Mouse (Mus musculus): ENCODE results near the gene Hist1h2bj.

Gene Hist1h2bj

GRCm38 (mm10) chr13:22042568-22043502 is at the start of gene Hist1h2bj, which contains the start of gene Hist1h2ag:
Gene Hist1h2bj, plus strand, starts transcription at chr13:22043214.
Gene Hist1h2ag, minus strand, starts transcription at chr13:22042944.
- peak; percentile 95 for DNase-seq (ENCODE audit: extremely low spot score)

- peak; percentile 91 for DNase-seq (ENCODE audit: extremely low spot score)
Measured at GRCm38 (mm10) chr13:21993957-21994738, 48.9 kb upstream of the Hist1h2bj start.

GRCm38 (mm10) chr13:21994896-21995295 is 48.1 kb upstream of the Hist1h2bj start:
- no peak for DNase-seq (ENCODE audit: extremely low spot score)

- DNase-seq (ENCODE audit: extremely low spot score): peak; percentile 62
Measured at GRCm38 (mm10) chr13:21995331-21995914, 47.6 kb upstream of the Hist1h2bj start.

- DNase-seq (ENCODE audit: extremely low spot score): peak; percentile 86
Measured at GRCm38 (mm10) chr13:21996101-21996839, 46.7 kb upstream of the Hist1h2bj start.

- DNase-seq (ENCODE audit: extremely low spot score): no peak
Measured at GRCm38 (mm10) chr13:21996840-21997185, 46.2 kb upstream of the Hist1h2bj start.

GRCm38 (mm10) chr13:21997201-21997820 is 45.7 kb upstream of the Hist1h2bj start:
- DNase-seq (ENCODE audit: extremely low spot score): no peak

GRCm38 (mm10) chr13:21997821-21998220 is 45.2 kb upstream of the Hist1h2bj start:
- no peak for DNase-seq (ENCODE audit: extremely low spot score)

GRCm38 (mm10) chr13:21998412-21998811 is 44.6 kb upstream of the Hist1h2bj start:
- DNase-seq (ENCODE audit: extremely low spot score): no peak

- DNase-seq (ENCODE audit: extremely low spot score): no peak
Measured at GRCm38 (mm10) chr13:21999147-21999546, 43.9 kb upstream of the Hist1h2bj start.

GRCm38 (mm10) chr13:22001346-22001745 is 41.7 kb upstream of the Hist1h2bj start:
- DNase-seq (ENCODE audit: extremely low spot score): no peak

- DNase-seq (ENCODE audit: extremely low spot score): no peak
Measured at GRCm38 (mm10) chr13:22001823-22002222, 41.2 kb upstream of the Hist1h2bj start.

- no peak for DNase-seq (ENCODE audit: extremely low spot score)
Measured at GRCm38 (mm10) chr13:22005605-22006333, 37.2 kb upstream of the Hist1h2bj start.

- peak; percentile 84 for DNase-seq (ENCODE audit: extremely low spot score)
Measured at GRCm38 (mm10) chr13:22006334-22007120, 36.5 kb upstream of the Hist1h2bj start.

GRCm38 (mm10) chr13:22007121-22007510 is 35.9 kb upstream of the Hist1h2bj start:
- DNase-seq (ENCODE audit: extremely low spot score): no peak

- no peak for DNase-seq (ENCODE audit: extremely low spot score)
Measured at GRCm38 (mm10) chr13:22007872-22008271, 35.1 kb upstream of the Hist1h2bj start.

GRCm38 (mm10) chr13:22008707-22009106 is 34.3 kb upstream of the Hist1h2bj start:
- DNase-seq (ENCODE audit: extremely low spot score): no peak

GRCm38 (mm10) chr13:22009642-22010041 is 33.4 kb upstream of the Hist1h2bj start, which contains the start of gene Prss16:
Gene Prss16, minus strand, starts transcription at chr13:22009742.
- no peak for DNase-seq (ENCODE audit: extremely low spot score)

GRCm38 (mm10) chr13:22013716-22014115 is 29.3 kb upstream of the Hist1h2bj start:
- DNase-seq (ENCODE audit: extremely low spot score): peak; percentile 50
